Mouse (Mus musculus) limb, embryonic 15.5 days (tissue): ENCODE data around the gene Gm5414. TPM values are rescaled to one million over a fixed set of nuclear protein-coding genes. Genes with fewer than 3 reads are reported as not detected.

Experiments used
- ATAC-seq: fragments of 200-750 bp; cut with Nextera tagmentation; 2 replicates; pipeline ENCODE4 v1.8.0; 2017; ENCODE audit warnings: low read depth, moderate TSS enrichment; ENCODE audit not compliant: insufficient number of reproducible peaks, low FRiP score, low TSS enrichment
- H3K27ac ChIP-seq: fragments of 300-500 bp; sonication (generic); 2 replicates; pipeline ENCODE4 v1.5.1; 2015; ENCODE audit warnings: moderate library complexity, mild to moderate bottlenecking, inconsistent platforms
- H3K27me3 ChIP-seq: fragments of 300-500 bp; sonication (generic); 2 replicates; pipeline ENCODE4 v1.6.1; 2015; ENCODE audit warnings: inconsistent platforms
- H3K36me3 ChIP-seq: fragments of 300-500 bp; sonication (generic); 2 replicates; pipeline ENCODE4 v1.6.1; 2015; ENCODE audit warnings: inconsistent platforms
- H3K4me1 ChIP-seq: fragments of 300-500 bp; sonication (generic); 2 replicates; pipeline ENCODE4 v1.6.1; 2015; ENCODE audit warnings: inconsistent platforms
- H3K4me2 ChIP-seq: fragments of 300-500 bp; sonication (generic); 2 replicates; pipeline ENCODE4 v1.6.1; 2015; ENCODE audit warnings: mild to moderate bottlenecking, inconsistent platforms
- H3K4me3 ChIP-seq: fragments of 300-500 bp; sonication (generic); 2 replicates; pipeline ENCODE4 v1.5.1; 2015; ENCODE audit warnings: mild to moderate bottlenecking, inconsistent platforms
- H3K9ac ChIP-seq: fragments of 300-500 bp; sonication (generic); 2 replicates; pipeline ENCODE4 v1.6.1; 2015; ENCODE audit warnings: inconsistent platforms
- H3K9me3 ChIP-seq: fragments of 300-500 bp; sonication (generic); 2 replicates; pipeline ENCODE4 v1.6.1; 2016; ENCODE audit warnings: inconsistent platforms
- WGBS: fragments of 180-500 bp; shearing (Covaris S2); methylation state at CpG from one replicate; pipeline ENCODE4 v1.1.7; 2015; 5-methylcytosine and 5-hydroxymethylcytosine counted together
- polyA plus RNA-seq: library from polyadenylated mRNA; unstranded; fragments of >200 nt; fragmentation: Nextera tagmentation; extraction: Ambion mirVana; gene quantifications from 2 replicates; pipeline ENCODE4 v1.2.1, GENCODE M21; 2015

Gm5414 gene
- polyA plus RNA-seq: not detected in 2 replicates

DNA sequence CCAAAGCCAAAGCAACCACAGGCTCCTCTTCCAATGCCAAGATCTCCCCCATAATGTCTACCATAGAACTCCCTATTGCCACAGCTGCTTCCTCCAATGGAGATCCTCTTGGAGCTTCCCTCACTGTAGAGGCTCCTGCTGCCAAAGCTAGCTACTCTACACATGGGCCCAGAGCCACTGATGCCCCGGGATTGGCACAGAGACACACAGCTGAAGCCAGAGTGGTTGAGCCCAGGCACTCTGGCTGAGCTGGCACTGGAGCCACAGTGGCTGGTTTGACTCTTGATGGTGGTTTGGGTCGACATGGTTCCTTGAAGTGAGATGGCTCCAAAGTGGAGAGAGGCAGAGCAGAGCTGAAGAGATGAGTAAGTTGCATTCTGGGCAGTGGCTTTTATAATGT is at the start of gene Gm5414:
TSS of gene Gm5414 (minus strand) at position 305 of the 400 bp plus-strand sequence.
- 74% methylated on average over 2 of the region's 2 CpGs for WGBS
- no peak within 1 kb of the TSS for H3K4me2 ChIP-seq
- ATAC-seq: no peak
- no peaks in the 10 kb centered on the region for H3K9me3 ChIP-seq
- H3K9ac ChIP-seq: no peak within 1 kb of the TSS
- no peak within 1 kb of the TSS for H3K27ac ChIP-seq
- no peaks in the 10 kb centered on the region for H3K4me1 ChIP-seq
- no peaks in the 10 kb centered on the region for H3K36me3 ChIP-seq
- H3K4me3 ChIP-seq: no peak within 1 kb of the TSS
- 0 out of 2 replicates have a peak, but pooled peaks cover 3% of the 10 kb centered on the region for H3K27me3 ChIP-seq

DNA sequence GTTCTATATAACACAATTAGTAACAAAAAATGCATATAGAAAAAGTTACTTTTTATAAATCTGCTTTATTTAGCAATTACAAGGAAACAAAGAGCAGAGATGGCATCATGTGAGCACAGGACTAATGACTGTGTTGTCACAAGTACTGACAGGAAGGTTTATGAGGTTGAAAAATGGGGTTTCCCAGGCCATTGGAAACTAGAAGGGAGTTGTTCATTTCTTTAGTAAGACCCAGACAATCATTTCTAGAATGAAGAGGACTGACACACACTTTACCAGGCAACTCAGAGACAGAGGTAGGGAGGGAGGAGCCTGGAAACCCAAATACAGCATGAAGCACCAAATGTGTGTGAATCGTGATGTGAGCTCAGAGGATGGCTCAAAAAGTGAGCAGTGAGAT is 48.0 kb upstream of the Gm5414 start:
- Histone ChIP-seq H3K9ac (no peak overlapping the region), H3K9me3 (no peaks in the 10 kb centered on the region), H3K27ac (no peak overlapping the region), H3K4me1 (no peaks in the 10 kb centered on the region), H3K27me3 (no peaks in the 10 kb centered on the region), H3K36me3 (no peaks in the 10 kb centered on the region), H3K4me2 (no peak overlapping the region), H3K4me3 (no peak overlapping the region)
- no peak for ATAC-seq
- WGBS: 81% methylated on average over 1 of the region's 1 CpGs

DNA sequence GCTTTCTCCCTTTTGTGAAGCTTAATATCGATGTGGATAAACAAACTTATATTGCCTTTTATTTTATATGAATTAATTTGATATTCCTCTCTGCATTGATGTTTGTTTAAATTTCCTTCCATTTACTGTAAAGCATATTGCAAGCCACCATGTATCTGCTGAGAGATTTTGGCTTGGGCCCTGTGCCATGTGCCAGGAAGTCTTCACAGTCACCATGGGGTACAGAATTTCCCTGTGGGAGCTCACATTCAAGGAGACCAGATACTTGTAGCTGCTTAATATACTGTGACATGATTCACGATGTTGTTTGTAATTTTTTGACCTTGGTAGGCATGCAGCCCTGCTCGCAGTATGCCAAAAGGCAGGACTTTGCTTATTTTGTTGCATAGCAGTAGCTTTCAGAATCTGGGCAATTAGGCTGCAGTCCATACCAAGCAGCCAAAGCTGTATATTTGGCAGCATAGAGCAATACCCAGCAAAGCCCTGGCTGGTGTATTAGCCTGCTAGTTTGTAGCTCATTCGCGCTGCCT is 24.8 kb upstream of the Gm5414 start:
- no peak for ATAC-seq
- WGBS: 94% methylated on average over 5 of the region's 5 CpGs
- Histone ChIP-seq H3K9ac (no peak overlapping the region), H3K27me3 (no peaks in the 10 kb centered on the region), H3K4me3 (no peak overlapping the region), H3K4me1 (no peaks in the 10 kb centered on the region), H3K27ac (no peak overlapping the region), H3K9me3 (no peaks in the 10 kb centered on the region), H3K36me3 (no peaks in the 10 kb centered on the region), H3K4me2 (no peak overlapping the region)

DNA sequence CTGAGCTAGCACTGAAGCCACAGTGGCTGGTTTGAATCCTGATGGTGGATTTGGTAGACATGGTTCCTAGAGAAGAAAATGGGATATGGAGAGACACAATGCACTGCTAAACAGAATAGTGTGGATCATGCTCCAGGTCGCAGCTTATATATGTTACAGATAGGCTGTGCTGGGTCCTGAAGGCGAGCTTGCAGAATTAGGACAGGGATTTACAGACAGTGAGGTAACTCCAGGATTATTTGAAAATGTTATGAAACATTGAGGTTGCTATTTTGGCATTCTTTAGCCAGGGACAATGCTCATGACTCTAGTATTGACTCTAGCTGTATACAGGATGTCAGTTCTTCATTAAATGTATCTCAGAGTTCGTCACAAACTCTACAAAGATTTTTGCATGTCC is 19.3 kb upstream of the Gm5414 start, which contains the start of gene Gm5478:
TSS of gene Gm5478 (minus strand) at position 101 of the 400 bp plus-strand sequence.
- H3K9me3 ChIP-seq: no peaks in the 10 kb centered on the region
- H3K9ac ChIP-seq: no peak within 1 kb of the TSS
- ATAC-seq: no peak
- no peaks in the 10 kb centered on the region for H3K36me3 ChIP-seq
- no peaks in the 10 kb centered on the region for H3K4me1 ChIP-seq
- H3K27me3 ChIP-seq: no peaks in the 10 kb centered on the region
- no peak within 1 kb of the TSS for H3K27ac ChIP-seq
- H3K4me2 ChIP-seq: no peak within 1 kb of the TSS
- 73% methylated on average over 3 of the region's 3 CpGs for WGBS
- H3K4me3 ChIP-seq: no peak within 1 kb of the TSS

DNA sequence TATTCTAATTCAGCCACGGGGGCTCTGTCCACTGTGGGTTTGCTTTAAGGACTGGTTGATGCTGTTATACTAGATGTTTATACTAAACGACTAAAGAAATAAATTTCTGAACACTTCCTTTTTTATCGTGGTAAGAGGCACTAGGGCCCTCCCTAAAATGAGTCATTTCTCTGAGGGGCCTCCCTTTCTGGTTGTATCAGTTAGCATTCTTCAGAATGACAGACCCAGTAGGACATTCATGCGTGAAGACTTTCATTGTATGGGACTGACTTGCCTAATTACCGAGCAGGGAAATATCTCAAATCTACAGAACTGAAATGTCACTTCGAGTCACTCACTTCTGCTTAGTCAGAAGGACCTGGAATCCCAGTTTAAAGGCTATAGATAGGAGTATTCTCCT is 28.9 kb downstream of the Gm5414 start:
- Histone ChIP-seq H3K36me3 (no peaks in the 10 kb centered on the region), H3K27ac (no peak overlapping the region), H3K9ac (no peak overlapping the region), H3K4me3 (no peak overlapping the region), H3K4me1 (no peaks in the 10 kb centered on the region), H3K4me2 (no peak overlapping the region), H3K27me3 (no peaks in the 10 kb centered on the region; the same call in 1 of the 2 replicates), H3K9me3 (no peaks in the 10 kb centered on the region)
- WGBS: 60% methylated on average over 6 of the region's 6 CpGs
- ATAC-seq: no peak

DNA sequence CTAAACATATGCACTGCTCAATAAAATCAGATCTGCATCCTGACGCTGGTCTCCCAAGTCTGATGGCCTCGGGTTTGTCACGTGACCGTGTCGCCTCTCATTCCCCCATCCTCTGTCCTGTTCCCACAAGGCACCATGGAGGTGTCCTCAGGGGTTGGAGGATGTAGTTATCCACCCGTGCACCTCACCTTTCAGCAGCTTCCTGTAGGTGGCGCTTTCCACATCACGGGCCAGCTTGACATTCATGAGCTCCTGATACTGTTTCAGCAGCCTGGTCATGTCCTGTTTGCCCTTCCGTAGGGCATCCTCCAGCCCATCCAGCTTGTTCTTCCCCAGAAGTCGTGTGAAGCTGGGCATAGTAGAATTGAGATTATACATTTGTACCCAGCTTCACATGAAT is 39.8 kb downstream of the Gm5414 start:
- H3K36me3 ChIP-seq: no peaks in the 10 kb centered on the region
- no peak overlapping the region for H3K4me3 ChIP-seq
- no peak overlapping the region for H3K4me2 ChIP-seq
- H3K9me3 ChIP-seq: no peaks in the 10 kb centered on the region
- WGBS: 81% methylated on average over 10 of the region's 10 CpGs
- H3K4me1 ChIP-seq: no peaks in the 10 kb centered on the region
- no peaks in the 10 kb centered on the region for H3K27me3 ChIP-seq
- no peak for ATAC-seq
- H3K9ac ChIP-seq: no peak overlapping the region
- H3K27ac ChIP-seq: no peak overlapping the region

DNA sequence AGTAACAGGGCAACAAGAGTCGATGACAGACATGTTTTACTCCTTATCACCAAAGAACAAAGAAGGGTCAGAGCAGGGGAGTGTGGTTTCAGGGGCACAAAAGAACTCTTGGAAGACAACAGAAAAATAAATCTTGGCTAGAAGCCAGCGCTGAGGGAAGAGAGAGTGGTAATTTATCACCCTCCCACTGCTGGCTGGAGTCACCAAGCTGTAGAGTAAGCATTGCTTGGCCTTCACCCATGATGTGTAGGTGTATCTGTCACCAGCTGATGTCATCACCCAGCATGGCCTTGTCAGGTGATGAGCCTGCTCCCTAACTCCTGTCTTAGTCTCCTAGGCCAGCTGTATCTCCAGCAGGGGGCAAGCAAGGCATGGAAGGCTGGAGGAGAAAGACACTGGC is 43.5 kb downstream of the Gm5414 start:
- Histone ChIP-seq H3K27me3 (no peaks in the 10 kb centered on the region), H3K9me3 (no peaks in the 10 kb centered on the region), H3K27ac (no peak overlapping the region), H3K36me3 (no peaks in the 10 kb centered on the region), H3K4me2 (no peak overlapping the region), H3K9ac (no peak overlapping the region), H3K4me3 (no peak overlapping the region), H3K4me1 (no peaks in the 10 kb centered on the region)
- 41% methylated on average over 2 of the region's 2 CpGs for WGBS
- no peak for ATAC-seq

DNA sequence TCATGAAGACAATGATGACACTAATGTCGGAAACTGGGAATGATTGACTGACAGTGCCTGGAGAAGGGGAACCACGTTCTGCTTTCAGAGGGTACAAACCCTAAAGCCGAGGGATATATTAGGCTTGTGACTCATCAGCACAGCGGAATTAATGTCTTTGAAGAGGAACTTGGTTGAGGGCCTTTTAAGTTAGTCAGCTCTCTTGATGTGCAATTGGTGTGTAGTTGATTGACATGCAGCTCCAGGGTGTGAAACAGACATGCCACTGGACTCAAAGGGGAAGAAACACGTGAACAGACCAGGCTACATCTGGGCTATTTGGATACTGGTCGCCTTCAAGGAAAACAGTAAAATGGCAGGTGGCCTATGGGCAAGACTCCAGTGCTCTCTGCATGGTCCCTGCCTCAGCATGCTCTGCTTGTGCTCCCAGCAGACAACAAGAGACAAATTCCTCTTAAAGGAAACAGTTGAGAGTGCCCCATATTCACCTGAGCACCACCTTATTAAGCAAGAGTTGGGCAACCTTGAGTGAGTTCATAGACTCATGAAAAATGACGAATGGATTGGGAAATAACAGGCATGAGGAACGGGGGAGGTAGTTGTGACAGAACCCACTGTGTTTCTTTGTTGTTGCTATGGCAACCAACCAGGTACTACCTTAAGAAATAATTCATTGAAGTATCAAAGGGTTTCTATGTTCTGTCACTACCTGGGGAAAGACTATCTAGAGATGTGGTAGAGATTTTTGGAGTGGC is 44.6 kb downstream of the Gm5414 start:
- no peak overlapping the region for H3K4me3 ChIP-seq
- H3K36me3 ChIP-seq: no peaks in the 10 kb centered on the region
- H3K27ac ChIP-seq: no peak overlapping the region
- 55% methylated on average over 8 of the region's 8 CpGs for WGBS
- no peak overlapping the region for H3K9ac ChIP-seq
- H3K4me2 ChIP-seq: no peak overlapping the region
- H3K4me1 ChIP-seq: no peaks in the 10 kb centered on the region
- no peaks in the 10 kb centered on the region for H3K9me3 ChIP-seq
- no peaks in the 10 kb centered on the region for H3K27me3 ChIP-seq
- no peak for ATAC-seq

DNA sequence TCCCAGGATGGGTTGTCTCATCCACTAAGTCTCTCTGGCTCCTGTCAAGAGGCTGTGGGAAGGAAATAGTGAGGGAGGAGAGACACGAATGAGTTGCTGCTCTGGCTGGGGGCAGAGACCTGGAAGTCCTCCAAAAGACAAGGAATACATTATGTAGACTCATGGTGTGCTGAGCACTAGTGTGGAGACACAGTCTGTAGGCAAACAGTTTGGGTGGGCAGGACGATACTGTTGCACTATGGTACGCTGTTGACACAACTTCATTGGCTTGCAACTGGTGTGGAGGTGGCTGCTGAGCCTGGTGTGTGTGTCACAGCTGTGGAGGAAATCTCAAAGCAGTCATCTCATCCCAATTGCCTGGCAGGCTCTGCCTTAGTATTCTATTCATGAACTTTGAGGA is 46.3 kb downstream of the Gm5414 start:
- no peaks in the 10 kb centered on the region for H3K9me3 ChIP-seq
- H3K27ac ChIP-seq: no peak overlapping the region
- no peak overlapping the region for H3K4me2 ChIP-seq
- no peak for ATAC-seq
- H3K4me1 ChIP-seq: no peaks in the 10 kb centered on the region
- no peaks in the 10 kb centered on the region for H3K27me3 ChIP-seq
- 73% methylated on average over 3 of the region's 3 CpGs for WGBS
- H3K4me3 ChIP-seq: no peak overlapping the region
- H3K9ac ChIP-seq: no peak overlapping the region
- no peaks in the 10 kb centered on the region for H3K36me3 ChIP-seq

DNA sequence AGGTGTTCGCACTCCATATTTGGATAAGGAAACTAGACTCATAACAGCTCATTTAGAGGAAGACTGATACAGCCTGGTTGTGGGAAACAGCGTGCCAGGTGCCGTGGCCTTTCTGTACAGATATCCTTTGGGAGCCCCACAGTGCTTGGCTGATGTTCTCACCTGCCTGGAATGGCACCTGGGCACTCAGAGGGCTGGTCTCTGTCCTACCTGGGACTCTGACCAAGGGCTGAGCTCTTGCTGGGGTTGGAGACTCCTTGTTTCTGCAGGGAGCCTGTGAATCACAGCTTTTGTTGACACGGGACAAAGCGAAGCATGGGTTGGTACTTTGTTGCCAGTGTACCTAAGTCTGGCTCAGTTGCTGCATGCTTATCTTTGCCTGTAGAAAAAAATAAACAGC is 52.5 kb downstream of the Gm5414 start:
- no peak overlapping the region for H3K27ac ChIP-seq
- no peak overlapping the region for H3K9ac ChIP-seq
- no peak overlapping the region for H3K4me3 ChIP-seq
- H3K27me3 ChIP-seq: no peaks in the 10 kb centered on the region
- ATAC-seq: no peak
- H3K4me1 ChIP-seq: peaks cover 10% of the 10 kb centered on the region
- no peaks in the 10 kb centered on the region for H3K9me3 ChIP-seq
- H3K4me2 ChIP-seq: no peak overlapping the region
- WGBS: 85% methylated on average over 5 of the region's 5 CpGs
- no peaks in the 10 kb centered on the region for H3K36me3 ChIP-seq
